Mouse (Mus musculus) G1E (cell line): Measurements from ENCODE around the gene Iyd.

Experiments
- CTCF ChIP-seq: IDR thresholded peaks from 2 replicates; pipeline ENCODE4 v1.5.1; 2012; ENCODE audit warnings: low read depth, low read length, inconsistent platforms, mixed read lengths
- GATA1 ChIP-seq: IDR thresholded peaks from 2 replicates; pipeline ENCODE4 v1.6.1; 2012; ENCODE audit warnings: borderline replicate concordance, low read length, inconsistent platforms, mixed read lengths
- GATA2 ChIP-seq: IDR thresholded peaks from 2 replicates; pipeline ENCODE4 v1.6.1; 2012; ENCODE audit warnings: low read depth, low read length, inconsistent platforms, borderline replicate concordance
- TAL1 ChIP-seq: conservative IDR thresholded peaks from 2 replicates; pipeline ENCODE4 v1.6.1; 2012; ENCODE audit warnings: low read depth, low read length, inconsistent platforms, mixed read lengths

DNA sequence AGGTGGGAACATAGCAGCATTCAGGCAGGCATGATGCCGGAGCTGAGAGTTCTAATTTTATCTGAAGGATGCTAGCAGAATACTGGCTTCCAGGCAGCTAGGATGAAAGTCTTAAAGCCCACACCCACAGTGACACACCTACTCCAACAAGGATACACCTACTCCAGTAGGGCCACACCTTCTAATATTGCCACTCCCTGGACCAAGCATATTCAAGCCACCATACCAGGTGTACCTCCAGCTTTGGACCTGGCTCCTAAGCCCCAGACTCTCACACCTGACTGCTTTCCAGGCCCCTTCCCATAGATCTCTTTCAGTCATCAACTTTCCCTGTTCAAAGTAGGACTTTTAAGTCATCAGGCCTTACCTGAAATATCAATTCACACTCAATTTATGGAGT is 19.1 kb downstream of the Iyd start:
- no peak for TF ChIP-seq CTCF
- TF ChIP-seq TAL1: no peak
- TF ChIP-seq GATA1: no peak
- TF ChIP-seq GATA2: no peak
